Mouse (Mus musculus): ENCODE results near the gene Nlrp10. TPM values are rescaled to one million over a fixed set of nuclear protein-coding genes. Genes with fewer than 3 reads are reported as not detected.

The Nlrp10 gene
- not detected for polyA plus RNA-seq (2014; fragmentation: Illumina TruSeq; extraction: RNeasy Lipid Tissue Mini Kit (QIAGEN cat#74804); ENCODE audit: low read depth, low replicate concordance)

GRCm38 (mm10) chr7:108929726-108930393 lies at the start of gene Nlrp10:
Gene Nlrp10 (minus strand): TSS chr7:108930178.

GRCm38 (mm10) chr7:108950312-108950761 lies 20.4 kb upstream of the Nlrp10 start, which contains the start of gene Tub:
Gene Tub (plus strand): TSS chr7:108950338.

GRCm38 (mm10) chr7:108933794-108934731 lies 4.1 kb upstream of the Nlrp10 start, which contains the start of gene Eif3f:
Gene Eif3f (plus strand): TSS chr7:108934417.

DNA sequence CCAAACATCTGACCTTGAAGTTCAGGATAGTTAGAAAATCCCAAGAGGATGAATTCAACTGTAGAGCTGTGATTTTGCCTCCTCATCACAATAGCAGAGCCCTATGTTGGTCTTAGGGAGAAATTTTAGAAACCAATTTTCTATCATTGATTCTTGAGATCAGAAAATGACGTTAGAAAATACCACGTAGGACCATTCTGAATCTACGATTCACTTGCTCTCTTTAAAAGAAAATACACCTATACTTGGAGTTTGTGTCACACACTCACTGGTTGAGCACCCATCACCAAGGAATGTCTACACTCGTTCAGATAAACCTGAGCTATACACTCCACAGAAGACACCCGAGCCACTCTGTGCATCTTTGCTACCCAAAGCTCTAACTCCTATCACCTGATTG lies 35.7 kb downstream of the Nlrp10 start, which contains the start of gene Olfr519:
Gene Olfr519, minus strand, starts transcription at position 101 of the 400 bp plus-strand sequence.

DNA sequence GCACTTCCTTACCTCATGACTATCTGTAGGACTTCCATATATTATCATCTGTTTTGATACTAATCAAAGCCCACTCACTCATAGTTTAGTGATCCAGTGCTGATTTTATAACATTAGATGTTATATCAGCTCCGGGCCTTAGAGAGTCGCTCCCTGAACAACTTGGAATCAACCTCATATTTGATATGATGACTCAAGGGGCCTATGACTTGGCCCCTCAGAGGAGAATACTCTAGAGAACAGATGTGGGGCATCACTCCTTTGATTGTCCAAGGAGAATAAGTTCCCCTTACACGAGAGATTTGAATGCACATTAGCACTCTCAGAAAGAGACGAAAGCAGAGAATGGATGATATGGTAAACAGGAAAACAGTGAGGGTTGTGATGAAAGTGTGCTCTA lies 45.1 kb downstream of the Nlrp10 start, which contains the start of gene Olfr518:
Gene Olfr518, minus strand, starts transcription at position 101 of the 400 bp plus-strand sequence.

DNA sequence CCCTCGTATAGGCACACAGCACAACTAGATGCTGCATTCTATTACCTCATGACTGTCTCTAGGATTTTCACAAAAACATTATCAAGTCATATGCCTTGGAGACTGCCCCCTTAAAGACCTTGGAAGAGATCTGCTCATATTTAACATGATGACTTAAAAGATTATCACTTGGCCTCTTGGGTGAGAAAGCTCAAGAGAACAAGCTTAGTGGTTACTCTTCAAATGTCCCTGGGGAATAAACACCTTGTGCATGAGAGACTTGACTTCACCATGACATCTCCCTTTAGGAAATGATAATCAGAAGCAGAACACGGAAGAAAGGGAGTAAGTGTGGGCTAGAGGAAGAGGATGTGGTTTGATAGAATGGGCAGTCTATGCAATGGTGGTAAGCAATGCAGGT lies 57.7 kb downstream of the Nlrp10 start, which contains the start of gene Olfr517:
Gene Olfr517, minus strand, starts transcription at position 101 of the 400 bp plus-strand sequence.

Other genes with a start within 250 kb of the Nlrp10 start
- gene Olfr512, start 216.9 kb downstream of the Nlrp10 start, polyA plus RNA-seq (2014; fragmentation: Illumina TruSeq; extraction: RNeasy Lipid Tissue Mini Kit (QIAGEN cat#74804); ENCODE audit: low read depth, low replicate concordance), result not detected
- gene Olfr513, start 179.2 kb downstream of the Nlrp10 start, polyA plus RNA-seq (2014; fragmentation: Illumina TruSeq; extraction: RNeasy Lipid Tissue Mini Kit (QIAGEN cat#74804); ENCODE audit: low read depth, low replicate concordance), result not detected
- not detected for gene Olfr514, start 104.2 kb downstream of the Nlrp10 start, polyA plus RNA-seq (2014; fragmentation: Illumina TruSeq; extraction: RNeasy Lipid Tissue Mini Kit (QIAGEN cat#74804); ENCODE audit: low read depth, low replicate concordance)
- gene Olfr516, start 79.6 kb downstream of the Nlrp10 start, polyA plus RNA-seq (2014; fragmentation: Illumina TruSeq; extraction: RNeasy Lipid Tissue Mini Kit (QIAGEN cat#74804); ENCODE audit: low read depth, low replicate concordance), result not detected
- gene Olfr517, start 57.8 kb downstream of the Nlrp10 start, polyA plus RNA-seq (2014; fragmentation: Illumina TruSeq; extraction: RNeasy Lipid Tissue Mini Kit (QIAGEN cat#74804); ENCODE audit: low read depth, low replicate concordance), result not detected
- gene Olfr518, start 45.2 kb downstream of the Nlrp10 start, polyA plus RNA-seq (2014; fragmentation: Illumina TruSeq; extraction: RNeasy Lipid Tissue Mini Kit (QIAGEN cat#74804); ENCODE audit: low read depth, low replicate concordance), result not detected
- not detected for gene Olfr519, start 35.8 kb downstream of the Nlrp10 start, polyA plus RNA-seq (2014; fragmentation: Illumina TruSeq; extraction: RNeasy Lipid Tissue Mini Kit (QIAGEN cat#74804); ENCODE audit: low read depth, low replicate concordance)
- 24.5 TPM for gene Eif3f, start 4.2 kb upstream of the Nlrp10 start, polyA plus RNA-seq (2014; fragmentation: Illumina TruSeq; extraction: RNeasy Lipid Tissue Mini Kit (QIAGEN cat#74804); ENCODE audit: low read depth, low replicate concordance)
- not detected for gene Tub, start 20.2 kb upstream of the Nlrp10 start, polyA plus RNA-seq (2014; fragmentation: Illumina TruSeq; extraction: RNeasy Lipid Tissue Mini Kit (QIAGEN cat#74804); ENCODE audit: low read depth, low replicate concordance)
- gene Ric3, start 153.2 kb upstream of the Nlrp10 start, polyA plus RNA-seq (2014; fragmentation: Illumina TruSeq; extraction: RNeasy Lipid Tissue Mini Kit (QIAGEN cat#74804); ENCODE audit: low read depth, low replicate concordance), result 3.4 TPM
- gene Lmo1, start 245.0 kb upstream of the Nlrp10 start, polyA plus RNA-seq (2014; fragmentation: Illumina TruSeq; extraction: RNeasy Lipid Tissue Mini Kit (QIAGEN cat#74804); ENCODE audit: low read depth, low replicate concordance), result not detected